Mouse (Mus musculus) ovary, postnatal 10 days (tissue): ENCODE measurements around the gene Gpx5.
A peak's percentile ranks its signal among the peaks of the same experiment; 100 is the strongest.

ENCODE experiments used
- DNase-seq: peaks from one replicate; pipeline ENCODE4 v3.0.0; 2022; ENCODE audit warnings: low spot score

The Gpx5 gene

DNA sequence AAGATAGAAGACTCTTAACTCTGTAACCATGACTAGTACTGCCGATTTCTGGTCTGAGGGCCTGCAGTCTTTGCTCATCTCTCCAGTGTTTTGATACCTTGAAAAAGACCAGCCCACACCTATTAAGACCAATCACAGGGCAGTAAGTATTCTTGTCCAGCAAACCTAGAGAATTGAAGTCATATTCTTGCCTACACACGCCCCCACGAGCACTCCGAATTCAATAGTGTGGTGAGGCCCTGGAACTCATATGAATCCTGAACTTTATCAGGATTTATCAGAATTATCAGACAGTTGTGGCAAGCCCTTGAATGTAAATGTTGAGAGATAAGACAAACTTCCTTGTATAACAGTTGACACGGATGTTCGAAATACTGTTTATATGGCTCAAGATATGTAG is at the start of gene Gpx5:
TSS of gene Gpx5 (minus strand) at position 101 of the 400 bp plus-strand sequence.
- no peak for DNase-seq

DNA sequence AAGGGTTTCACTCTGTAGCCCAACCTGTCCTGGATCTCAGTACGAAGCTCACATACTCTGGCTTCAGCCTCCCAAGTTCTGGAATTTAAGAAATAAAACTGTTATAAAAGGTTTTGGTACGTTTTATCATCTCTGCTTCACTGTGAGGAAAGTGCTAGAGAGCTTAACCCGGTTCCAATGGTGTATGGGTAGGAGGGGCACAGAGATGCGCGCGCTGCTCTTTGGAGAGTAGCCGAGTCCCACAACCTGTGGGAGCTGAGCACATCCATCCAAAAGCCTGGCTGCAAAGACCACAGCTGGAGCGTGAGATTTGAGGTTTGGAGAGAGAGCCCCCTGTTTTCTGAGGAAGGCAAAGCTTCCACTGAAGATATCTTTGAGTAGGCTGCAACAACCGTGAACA is 34.9 kb upstream of the Gpx5 start:
- no peak for DNase-seq

DNA sequence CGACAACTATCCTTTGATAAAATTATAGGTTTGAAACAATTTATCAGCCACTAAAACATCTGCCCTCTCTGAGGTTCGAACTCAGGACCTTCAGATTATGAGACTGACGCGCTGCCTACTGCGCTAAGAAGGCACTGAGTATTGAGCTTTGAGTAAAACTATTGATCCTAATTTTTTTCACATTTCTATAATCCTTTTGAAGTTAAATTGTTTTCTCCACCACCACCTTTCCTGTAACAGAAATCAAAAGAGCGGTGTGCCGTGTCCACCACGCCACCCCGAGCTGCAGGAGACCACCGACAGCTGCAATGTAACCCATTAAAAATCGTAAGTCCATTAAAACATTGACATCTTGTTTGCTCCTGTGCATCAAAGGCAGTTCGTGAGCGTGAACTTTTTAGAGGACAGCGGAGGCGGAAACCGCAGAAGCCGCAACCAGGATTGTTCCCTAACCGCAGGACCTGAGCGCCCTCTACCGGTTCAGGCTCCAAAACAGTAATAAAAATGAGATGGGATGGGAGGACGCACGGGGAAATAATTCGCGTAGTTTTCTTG is 34.2 kb upstream of the Gpx5 start:
- DNase-seq, result peak; percentile 56

DNA sequence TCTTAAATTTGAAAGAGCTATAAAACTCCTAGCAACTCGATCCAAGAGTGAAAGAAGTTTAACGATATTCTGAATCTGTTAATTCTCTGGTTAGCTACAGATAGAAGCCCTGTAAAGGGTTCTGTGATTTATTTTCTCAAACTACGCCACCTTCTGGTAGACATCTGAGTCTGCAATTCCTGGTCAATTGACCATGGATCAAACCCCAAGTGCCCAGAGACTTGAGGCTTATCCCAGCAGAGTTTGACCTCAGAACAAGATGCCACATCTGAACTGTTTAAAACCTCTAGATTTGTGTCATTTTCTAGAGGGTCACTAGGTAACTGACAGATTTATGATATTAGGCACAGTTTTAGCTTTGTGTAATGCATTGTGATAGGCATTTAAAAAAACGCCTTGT is 33.7 kb upstream of the Gpx5 start:
- DNase-seq, result no peak

DNA sequence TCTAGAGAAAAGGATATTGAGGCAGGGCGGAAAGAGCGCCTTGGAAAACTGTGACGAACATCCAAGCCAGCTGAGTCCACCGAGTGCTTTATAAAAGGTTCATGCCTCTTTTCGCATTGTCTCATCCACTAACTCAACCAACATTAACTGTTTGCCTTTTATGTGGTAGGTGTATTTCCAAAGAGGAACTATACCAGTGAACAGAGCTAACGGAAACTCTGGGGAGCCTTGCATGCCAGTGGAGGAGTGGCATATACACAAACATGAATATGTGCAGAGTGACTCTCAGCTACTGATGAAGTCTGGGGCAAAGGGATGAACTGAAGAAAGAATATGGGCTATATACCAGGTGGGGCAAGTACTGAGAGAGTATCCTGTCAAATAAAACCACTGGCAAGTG is 30.9 kb upstream of the Gpx5 start:
- no peak for DNase-seq

DNA sequence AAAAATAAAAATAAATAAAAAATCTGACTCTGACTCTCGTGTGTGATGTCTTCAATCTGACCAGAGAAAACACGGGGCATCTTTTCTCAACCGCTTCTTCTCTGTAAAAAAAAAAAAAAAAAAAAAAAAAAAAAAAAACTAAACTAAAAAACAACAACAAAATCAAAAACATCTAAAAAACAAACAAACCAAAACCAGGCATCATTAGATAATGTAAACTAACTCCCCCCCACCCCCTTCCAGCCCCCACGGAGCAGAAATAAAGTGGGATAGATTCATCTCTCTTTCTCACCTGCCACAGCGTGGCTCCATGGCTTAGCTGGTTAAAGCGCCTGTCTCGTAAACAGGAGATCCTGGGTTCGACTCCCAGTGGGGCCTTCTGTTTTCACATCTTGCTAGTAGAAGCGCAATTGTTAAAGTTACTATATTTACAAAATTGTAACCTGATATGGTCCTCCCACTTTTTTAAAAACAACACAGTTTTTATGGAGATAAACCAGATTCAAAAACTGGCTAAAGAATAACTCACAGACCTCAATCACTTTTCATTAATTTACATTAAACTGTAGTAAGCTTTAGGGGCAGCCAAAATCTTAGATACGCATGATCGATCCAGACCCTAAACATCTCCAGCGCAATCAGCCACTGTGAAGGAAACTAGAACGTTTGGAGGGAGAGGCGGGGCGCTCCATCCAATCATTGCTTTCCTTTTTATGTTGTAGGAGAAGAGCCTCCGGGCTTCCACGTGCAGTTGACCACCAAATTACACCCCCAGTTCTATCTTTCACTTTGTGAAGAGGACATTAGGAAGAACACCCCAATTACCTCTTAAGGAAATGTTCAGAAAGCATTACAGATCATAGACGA is 30.2 kb upstream of the Gpx5 start:
- no peak for DNase-seq

DNA sequence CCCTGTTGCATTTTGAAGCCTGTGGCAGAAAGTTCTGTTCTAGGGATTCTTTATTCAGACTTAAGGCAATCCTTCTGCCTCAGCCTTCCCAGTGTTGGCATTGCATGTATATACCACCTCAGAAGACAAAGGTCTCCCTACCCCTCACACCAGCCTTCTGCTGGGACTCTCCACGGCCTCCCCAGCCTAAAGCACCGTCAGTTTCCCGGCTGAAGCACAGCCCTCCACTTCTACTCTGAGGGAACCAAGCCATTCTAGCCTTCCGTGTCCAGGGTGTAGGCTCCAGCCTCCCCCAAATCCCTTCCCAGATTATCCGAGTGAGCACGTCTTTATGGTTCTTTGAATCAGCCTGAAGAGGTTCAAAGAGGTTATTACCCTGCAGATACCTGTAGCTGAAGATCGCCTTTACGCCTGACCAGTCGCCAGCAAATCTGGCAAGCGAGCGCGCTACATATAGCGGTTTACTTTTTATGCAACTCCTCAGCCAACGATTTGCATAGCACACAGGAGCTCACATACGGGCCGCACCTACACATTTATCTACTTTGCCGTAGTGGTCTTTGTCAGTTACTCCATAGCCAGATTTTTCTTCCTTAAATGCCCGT is 29.5 kb upstream of the Gpx5 start:
- no peak for DNase-seq

DNA sequence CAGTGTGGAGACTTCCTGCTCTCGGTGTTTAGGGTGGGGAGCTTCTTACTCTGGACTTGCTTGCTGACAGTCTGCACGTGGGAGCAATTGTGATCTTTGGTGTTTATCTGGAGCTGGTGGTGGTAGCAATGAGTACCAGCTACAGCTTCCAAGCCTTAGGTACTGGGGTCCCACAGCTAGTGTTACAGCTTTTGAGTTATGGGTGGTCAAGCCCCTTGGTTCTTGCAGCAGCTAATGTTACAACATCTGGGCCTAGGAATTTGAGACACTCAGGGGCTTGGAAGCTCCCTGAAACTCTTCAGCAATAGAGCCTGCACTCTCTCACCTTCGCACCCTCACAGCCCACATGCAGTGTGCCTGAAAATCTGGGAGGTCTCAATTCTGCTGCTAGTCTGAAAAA is 27.7 kb upstream of the Gpx5 start:
- DNase-seq, result no peak

DNA sequence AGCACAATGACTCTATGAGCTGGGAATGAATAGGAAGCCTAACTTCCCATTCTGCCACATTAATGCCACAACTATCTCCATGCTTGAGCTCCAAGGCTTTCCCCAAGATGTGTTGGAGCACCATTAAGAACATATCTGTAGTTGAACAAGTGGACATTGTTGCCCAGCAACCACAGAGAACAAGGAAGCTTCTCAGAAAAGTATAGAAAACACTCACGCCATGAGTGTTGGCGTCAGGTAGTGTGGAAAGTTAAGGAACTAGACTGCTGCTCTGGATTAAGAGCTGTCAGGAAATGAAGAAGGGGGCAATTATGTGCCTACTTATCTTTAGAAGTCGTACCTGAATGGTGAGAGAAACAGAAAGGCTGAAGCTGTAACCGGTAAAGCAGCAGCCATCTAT is 21.4 kb upstream of the Gpx5 start:
- no peak for DNase-seq

DNA sequence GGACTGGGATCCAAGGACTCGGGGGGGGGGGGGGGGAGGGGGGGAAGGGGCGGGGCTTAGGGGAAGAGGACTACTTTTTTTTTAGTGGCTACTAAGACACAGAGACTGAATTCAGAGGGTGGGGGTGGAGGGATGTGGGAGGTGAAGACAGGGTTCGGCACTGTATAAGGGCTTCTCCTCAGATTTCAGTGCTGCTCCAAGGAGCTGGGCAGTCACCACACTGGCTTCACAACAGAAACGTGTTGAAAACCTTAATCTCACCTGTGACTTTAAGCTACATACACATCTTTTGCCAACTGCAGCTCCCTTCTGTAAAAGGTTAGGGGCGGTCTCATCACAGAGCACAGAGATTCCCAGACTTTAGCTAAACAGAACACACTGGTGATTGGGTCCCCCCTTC is 20.3 kb upstream of the Gpx5 start:
- no peak for DNase-seq

DNA sequence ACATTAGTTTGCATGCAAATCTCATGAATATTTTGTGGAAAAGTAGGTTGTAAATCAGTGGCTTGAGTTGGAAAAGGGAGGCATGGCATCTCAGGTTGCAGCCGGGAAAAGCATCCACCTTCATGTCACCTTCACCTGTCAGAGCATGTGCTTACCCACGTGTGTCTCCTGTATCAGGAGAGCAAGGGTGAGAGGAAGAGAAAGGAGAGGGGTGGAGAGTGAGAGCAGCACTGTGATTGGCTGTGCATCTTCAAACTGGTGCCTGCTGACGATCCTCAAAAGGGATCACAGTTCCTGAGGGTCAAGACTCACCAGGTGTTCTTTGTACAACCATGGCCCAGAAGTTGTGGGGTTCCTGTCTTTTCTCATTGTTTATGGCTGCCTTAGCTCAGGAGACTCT is 19.4 kb upstream of the Gpx5 start, which contains the start of gene Gpx6:
TSS of gene Gpx6 (plus strand) at position 200 of the 400 bp plus-strand sequence.
- no peak for DNase-seq

DNA sequence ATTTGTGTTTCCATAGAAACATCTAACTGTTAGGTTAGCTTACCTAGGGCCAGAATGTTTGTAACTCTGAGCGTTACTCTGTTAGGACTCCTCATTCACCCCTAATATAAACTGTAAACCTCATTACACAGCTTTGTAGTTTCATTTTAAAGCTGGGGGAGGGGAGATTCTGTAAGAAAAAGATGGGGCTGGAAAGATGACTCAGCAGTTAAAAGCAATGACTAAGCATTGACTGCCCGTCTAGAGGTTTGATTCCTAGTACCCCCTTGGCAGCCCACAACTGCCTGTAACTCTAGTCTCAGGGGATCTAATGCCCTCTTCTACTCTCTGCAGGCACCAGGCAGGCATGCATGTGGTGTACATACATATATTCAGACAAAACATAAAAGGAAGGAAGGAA is 17.3 kb upstream of the Gpx5 start:
- DNase-seq, result no peak

DNA sequence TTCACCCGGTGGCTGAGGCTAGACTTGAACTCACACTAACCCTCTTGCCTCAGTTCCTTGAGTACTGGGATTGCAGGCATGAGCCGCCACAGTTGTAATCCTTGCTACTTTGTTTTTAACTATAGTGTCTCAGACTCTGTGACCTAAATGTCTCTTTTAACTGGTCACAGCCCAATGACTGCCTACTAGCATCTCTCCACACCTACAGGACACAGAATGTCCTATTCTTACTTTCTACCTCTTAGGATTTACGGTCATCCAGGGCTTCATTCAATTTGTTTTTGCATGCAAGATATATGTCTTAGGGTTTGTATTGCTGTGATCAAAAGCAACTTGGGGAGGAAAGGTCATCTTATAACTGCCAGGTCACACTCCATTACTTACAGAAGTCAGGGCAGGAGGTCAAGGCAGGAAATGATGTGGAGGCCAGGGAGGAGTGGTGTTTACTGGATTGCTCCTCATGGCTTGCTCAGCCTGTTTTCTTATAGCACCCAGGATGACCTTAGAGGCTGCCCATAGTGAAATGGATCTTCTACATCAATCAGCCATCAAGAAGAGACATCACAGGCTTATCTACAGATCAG is 12.0 kb upstream of the Gpx5 start:
- no peak for DNase-seq

DNA sequence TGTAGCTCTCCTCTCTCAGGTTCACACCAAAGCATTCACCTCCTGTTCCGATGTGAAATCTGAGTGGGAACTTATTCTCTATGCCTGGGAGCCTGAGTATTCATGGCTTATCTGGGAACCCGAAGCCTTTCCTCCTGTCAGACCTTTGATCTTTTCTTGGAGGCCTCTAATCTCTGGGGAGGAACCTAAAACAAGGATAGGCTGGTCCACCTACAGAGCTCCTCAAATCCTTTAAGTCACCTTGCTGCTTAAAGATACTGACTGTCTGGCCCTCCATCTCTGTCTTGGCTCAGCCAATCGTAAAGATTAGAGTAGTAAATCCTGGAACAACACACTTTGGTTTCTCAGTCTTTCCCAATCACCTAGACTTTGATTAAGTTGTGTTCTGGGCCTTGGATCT is 6.0 kb upstream of the Gpx5 start:
- no peak for DNase-seq

DNA sequence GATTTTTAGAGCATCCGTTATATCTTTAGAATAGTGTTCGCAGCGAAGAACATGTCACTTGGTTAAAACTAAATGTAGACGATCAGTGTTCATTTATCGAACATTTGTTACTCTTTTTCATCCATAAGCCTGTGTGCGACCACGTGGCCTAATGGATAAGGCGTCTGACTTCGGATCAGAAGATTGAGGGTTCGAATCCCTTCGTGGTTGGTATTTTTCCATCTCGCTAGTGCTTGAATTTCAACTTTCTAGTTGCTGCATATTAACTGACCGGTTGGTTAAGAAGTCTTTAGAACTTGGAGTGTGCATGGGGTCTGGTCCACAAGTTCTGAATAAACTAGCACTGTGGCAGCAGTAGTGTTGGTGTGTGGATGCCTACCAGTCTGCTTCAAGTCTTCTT is 13.0 kb downstream of the Gpx5 start:
- peak; percentile 74 for DNase-seq

DNA sequence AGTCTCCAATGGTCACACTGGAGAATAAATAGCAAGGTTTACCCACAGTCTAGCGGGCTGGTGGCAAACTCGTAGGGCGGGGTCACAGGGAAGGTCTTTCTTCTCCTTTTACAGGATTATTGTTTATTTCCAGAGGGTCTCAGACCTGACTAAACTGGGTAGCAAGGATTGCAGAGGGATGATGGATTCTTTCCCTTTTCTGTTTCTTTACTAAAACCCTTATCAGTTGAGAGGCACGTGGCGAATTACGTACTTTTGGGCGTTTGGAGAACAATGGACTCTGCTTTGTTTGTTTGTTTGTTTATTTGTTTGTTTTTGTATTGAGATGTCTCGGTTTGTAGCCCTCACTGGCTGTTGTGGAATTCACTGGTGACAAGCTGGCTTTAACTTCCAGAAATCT is 13.5 kb downstream of the Gpx5 start:
- no peak for DNase-seq

DNA sequence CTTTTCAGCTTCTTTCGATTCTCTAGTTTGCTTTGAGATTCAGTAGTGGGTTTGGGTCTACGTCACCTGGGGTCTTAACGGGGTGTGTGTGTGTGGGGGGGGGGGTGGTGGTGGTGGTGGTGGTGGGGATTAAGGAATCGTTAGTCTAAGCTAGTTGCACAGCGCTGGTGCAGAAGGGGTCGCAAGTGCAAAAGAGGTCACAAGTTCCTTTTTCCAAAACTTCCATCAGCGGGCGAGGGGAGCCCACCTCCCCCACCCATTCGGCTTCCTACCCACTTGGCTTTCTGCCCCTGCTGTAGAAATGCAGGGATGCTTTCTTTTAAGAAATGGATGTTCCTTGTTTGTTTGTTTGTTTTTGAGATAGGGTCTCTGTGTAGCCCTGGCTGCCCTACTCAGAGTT is 16.0 kb downstream of the Gpx5 start:
- DNase-seq, result no peak

DNA sequence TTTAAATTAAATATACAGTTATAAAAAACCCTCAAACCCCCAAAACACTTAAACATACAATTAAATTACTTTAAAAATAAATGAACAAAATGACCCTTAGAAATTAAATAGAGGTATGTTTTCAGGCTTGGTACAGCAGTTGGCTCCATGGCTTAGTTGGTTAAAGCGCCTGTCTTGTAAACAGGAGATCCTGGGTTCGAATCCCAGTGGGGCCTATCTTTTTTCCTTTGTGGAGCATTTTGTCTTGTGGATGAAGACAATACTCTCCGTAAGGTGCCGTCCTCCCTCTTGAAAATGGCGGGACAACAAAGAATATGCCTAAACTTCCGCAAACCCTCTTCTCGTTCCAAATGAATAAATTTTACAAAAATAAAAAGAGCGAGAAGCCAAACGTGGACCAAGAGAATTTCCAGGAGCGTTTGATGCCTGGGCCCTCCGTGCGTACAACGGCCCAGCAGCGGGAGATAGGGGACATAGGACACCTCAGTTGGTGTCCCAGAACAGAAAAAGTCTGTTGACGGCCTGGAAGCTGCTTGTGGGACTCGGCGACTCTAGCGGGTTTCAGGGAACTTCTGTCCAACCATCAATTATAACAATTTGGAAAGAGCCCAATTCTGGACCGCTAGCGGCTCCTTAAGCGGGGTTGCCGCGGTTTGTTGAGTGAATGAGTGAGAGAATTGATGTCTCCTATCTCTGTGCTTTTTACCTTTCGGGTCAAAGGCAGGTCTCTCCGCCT is 16.5 kb downstream of the Gpx5 start:
- no peak for DNase-seq

DNA sequence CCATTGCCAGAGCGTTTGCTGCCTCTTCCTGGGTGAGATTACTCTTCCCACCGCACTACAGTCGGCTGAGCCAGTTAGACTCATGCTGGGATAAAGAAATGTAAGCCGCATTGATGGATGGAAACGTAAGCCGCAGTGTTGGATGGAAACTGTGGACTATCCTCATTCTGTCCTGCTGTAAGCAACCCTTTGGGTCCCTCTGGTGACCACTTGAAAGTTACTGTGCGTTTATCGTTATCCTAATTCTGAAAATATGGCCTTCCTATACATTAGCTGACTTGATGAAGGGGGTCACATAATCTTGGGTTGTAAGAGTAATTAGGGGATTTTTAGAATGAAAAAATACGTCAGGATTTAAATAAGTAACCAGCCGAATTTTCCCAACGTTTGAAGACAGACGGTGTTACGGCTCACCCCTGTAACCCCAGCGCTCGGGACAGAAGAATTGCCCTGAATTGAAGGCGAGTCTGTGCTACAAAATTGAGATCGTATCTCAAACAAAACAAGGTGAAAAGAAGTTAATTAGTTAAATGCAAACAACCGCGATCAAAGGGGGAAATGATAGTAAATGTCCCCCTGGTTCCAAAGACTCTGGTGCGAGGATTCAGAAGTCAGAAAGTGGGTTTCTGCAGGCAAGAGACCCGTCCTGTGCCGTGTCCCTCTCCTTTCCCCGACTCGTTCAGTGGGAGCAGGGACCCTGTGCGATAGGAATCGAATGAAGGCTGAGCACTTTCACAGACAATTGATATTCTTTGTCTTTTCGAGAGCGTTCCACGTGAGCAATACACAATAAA is 17.3 kb downstream of the Gpx5 start:
- DNase-seq, result no peak

DNA sequence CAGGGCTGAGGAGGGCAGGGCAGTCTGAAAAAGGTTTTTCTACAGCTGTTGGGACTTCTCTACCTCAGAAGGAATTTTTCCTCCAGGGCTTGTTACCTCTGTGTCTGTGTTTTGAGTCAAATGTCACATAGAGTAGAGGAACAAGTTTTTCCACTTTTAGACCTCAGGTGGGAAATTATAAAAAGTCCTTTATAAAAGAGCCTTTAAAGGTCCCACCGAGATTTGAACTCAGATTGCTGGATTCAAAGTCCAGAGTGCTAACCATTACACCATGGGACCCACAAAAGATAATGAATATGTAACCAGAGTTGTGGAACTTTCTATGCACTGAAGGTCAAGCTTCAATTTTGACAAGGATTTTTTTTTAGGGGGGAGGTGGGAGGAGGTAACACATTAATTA is 24.3 kb downstream of the Gpx5 start:
- DNase-seq, result no peak

DNA sequence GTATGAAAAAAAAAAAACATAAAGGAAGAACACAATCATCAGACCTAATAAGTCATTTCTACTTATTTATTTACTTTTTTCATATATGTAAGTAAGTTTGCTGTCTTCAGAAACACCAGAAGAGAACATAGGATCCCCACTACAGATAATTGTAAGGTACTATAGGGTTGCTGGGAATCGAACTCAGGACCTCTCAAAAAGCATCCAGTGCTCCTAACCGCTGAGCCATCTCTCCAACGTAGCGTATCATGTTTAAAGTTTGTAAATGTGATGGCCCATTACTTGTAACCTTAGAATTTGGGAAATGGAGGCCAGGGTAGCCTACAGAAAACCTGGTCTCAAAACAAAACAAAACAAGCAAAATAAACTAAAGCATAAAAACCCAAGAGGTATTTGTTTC is 25.0 kb downstream of the Gpx5 start:
- DNase-seq, result no peak

DNA sequence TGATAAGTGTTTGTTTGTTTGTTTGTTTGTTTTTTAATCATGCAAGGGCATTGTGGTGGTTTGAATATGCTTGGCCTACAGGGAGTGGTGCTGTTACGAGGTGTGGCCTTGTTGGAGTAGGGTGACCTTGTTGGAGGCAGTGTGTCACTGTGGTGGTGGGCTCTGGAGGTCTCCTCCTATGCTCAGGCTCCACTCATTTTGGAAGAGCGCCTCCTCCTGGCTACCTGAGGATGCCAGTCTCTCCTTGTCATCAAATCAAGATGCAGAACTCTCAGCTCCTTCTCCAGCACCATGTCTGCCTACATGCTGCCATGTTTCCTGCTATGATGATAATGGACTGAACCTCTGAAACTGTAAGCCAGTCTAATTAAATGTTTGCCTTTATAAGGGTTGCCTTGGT is 26.8 kb downstream of the Gpx5 start:
- no peak for DNase-seq
